Mouse (Mus musculus): ENCODE results near the gene Syngr1.
A peak's percentile ranks its signal among the peaks of the same experiment; 100 is the strongest.

Syngr1 gene

DNA sequence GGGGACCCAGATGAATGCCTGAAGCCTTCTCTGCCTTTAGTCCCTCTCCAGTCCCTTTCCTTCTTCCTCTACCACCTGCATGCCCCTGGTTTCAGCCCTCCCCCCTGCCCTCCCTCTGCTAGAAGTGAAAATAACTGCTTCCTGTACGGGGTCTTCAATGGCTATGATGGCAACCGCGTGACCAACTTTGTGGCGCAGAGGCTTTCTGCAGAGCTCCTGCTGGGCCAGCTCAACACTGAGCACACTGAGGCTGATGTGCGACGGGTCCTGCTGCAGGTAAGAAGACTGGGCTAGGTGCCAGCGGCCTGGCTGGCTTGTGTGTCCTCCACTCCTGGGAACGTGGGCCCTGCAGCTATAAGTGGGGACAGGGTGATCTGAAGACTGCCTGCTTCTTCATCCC, 57.4 kb downstream of the Syngr1 start:
- DNase-seq, result no peak

GRCm38 (mm10) chr15:80149517-80149916, 58.4 kb downstream of the Syngr1 start:
- DNase-seq, result no peak

GRCm38 (mm10) chr15:80152663-80153062, 61.5 kb downstream of the Syngr1 start:
- DNase-seq, result no peak

GRCm38 (mm10) chr15:80153757-80154156, 62.6 kb downstream of the Syngr1 start:
- DNase-seq, result peak; percentile 30 to 39

- DNase-seq, result no peak
These were observed 64.6 kb downstream of the Syngr1 start for GRCm38 (mm10) chr15:80155707-80156106.

DNA sequence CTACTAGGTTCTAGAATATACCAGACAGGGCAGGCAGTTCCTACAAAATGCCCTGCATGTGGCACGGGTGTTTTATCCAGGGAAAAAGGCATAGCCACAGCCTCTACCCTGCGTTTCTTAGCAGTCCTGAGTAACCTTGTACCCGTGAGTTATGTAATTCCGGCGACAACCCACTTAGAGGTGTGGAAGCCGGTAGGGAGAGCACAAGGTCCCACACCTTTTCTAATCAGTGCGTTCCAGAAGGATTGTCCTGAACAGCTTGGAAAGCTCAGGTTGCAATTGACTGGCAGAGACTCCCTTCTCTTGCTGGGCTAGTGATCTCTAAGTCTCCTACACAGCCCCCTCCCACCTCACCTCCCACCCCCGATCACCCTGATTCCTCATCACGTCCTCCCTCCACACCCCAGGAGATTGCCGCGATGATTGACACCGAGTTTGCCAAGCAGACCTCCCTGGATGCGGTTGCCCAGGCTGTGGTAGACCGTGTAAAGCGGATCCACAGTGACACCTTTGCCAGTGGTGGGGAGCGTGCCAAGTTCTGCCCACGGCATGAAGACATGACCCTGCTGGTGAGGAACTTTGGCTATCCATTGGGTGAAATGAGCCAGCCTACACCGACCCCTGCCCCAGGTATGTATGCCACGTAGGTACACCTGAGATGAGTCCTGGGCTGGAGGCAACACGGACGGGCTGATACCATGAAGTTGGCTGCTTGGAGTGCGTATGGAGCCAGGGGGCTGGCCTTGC, 66.2 kb downstream of the Syngr1 start:
- peak; percentile 37 to 57 for DNase-seq

DNA sequence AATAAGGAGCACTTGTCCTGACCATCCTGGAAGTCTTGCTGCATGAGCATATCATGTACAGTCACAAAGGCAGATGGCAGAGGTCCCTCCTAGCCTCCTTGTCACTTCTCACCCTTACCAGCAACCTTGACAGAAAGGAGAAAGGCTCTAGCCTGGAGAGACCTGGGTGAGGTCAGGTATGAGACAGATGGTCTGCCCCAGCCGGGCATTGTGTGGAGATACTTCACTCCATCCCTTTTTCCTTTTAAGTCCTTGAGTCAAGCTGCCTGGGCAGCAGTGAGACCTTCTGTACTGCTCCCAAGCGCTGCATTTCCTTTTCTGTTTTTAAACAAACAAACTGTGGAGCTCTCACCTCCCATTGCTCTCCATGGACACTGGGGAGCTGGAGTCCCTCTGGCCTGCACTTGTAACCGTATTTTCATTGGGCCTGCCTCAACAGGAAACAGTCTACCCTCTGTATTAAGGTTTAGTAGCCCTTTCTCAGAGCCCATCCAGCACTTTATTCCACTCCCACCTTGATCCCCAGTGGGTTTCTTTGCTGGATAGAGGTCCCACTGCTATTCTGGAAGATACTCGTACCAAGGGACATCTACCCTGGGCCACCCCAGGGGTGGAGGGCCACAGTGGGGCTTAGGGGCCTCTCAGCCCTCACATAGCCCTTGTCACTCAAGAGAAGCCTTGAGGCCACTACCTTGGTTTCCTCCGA, 67.0 kb downstream of the Syngr1 start:
- DNase-seq, result no peak

GRCm38 (mm10) chr15:80158707-80159090, 67.6 kb downstream of the Syngr1 start:
- DNase-seq, result peak in 1 of 2 experiments; percentile 30

DNA sequence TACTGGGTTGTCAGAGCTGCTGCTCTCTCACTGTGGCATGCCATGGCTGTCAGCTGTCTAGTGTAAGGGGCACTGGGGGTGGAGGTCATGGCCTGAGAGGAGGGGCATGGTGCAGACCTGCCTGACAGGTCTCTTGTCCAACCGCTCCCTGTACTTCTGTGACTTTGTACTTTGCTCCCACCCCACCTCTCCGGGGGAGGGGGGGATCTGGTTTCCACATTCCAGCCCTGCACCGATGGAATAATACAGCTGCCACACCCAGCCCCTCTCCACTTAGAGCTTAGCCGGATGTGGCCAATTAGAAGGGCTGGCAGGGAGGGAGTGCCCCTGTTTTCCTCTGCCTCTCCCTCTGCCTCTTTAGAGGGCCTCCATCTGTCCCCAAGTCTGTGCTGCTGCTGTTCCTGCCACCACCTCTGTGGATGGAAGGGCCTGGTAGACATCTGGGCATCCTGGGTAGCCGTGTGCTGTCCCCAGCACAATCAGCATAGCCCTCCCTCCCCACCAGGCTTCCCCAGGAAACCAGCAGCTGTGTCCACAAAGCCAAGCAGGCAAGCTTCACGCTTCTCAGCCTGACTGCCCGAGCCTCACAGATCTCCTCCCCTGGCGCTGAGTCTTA, 68.3 kb downstream of the Syngr1 start:
- DNase-seq, result peak; percentile 88 to 91

GRCm38 (mm10) chr15:80160223-80160622, 69.1 kb downstream of the Syngr1 start:
- peak in 1 of 2 experiments; percentile 48 for DNase-seq

- peak in 1 of 2 experiments; percentile 41 for DNase-seq
These were observed 69.6 kb downstream of the Syngr1 start for GRCm38 (mm10) chr15:80160726-80161125.

- DNase-seq, result peak in 1 of 2 experiments; percentile 27
These were observed 70.1 kb downstream of the Syngr1 start for GRCm38 (mm10) chr15:80161199-80161598.

GRCm38 (mm10) chr15:80162401-80162964, 71.3 kb downstream of the Syngr1 start:
- no peak for DNase-seq

GRCm38 (mm10) chr15:80163274-80163673, 72.1 kb downstream of the Syngr1 start:
- DNase-seq, result no peak

GRCm38 (mm10) chr15:80163716-80164115, 72.6 kb downstream of the Syngr1 start:
- DNase-seq, result no peak

DNA sequence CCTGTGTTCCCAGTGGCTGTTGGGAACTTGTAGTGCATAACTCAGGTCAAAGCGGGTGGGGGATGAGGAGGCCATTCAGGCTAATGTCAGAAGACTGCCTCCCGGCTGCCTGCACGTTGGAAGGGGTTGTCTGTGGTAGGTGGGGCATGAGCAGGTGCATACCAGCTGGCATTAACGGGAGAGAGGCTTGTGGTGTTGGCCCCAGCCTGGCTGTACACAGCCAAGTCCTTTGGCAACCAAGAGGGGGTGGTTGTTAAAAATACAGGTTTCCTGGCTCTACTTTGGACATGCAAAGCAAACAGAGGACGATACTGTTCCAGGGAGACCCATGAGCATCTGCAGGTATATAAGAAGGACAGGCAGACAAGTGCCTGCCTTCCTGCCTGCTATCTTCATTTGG, 74.3 kb downstream of the Syngr1 start:
- DNase-seq, result no peak

Measured in kidney, postnatal 36 days (tissue).